Mouse (Mus musculus) lung, embryonic 14.5 days (tissue): ENCODE measurements around the gene Irs3. TPM values are rescaled to one million over a fixed set of nuclear protein-coding genes. Genes with fewer than 3 reads are reported as not detected.

Experiments
- ATAC-seq: fragments of 200-750 bp; cut with Nextera tagmentation; 2 replicates; pipeline ENCODE4 v1.8.0; 2017; ENCODE audit warnings: mild to moderate bottlenecking, moderate TSS enrichment, moderate library complexity; ENCODE audit not compliant: insufficient read depth
- DNase-seq: peaks from one replicate; pipeline ENCODE4 v3.0.0-alpha.2; 2015
- H3K27ac ChIP-seq: fragments of 300-500 bp; sonication (generic); 2 replicates; pipeline ENCODE4 v1.5.1; 2014; ENCODE audit warnings: low read depth, mild to moderate bottlenecking, moderate library complexity
- H3K27me3 ChIP-seq: fragments of 300-500 bp; sonication (generic); 2 replicates; pipeline ENCODE4 v1.6.1; 2014; ENCODE audit warnings: low read length, control low read depth; ENCODE audit not compliant: insufficient read depth
- H3K36me3 ChIP-seq: fragments of 300-500 bp; sonication (generic); 2 replicates; pipeline ENCODE4 v1.6.1; 2014; ENCODE audit warnings: control low read depth; ENCODE audit not compliant: insufficient read depth
- H3K4me1 ChIP-seq: fragments of 300-500 bp; sonication (generic); 2 replicates; pipeline ENCODE4 v1.6.1; 2014; ENCODE audit warnings: antibody characterized with exemption, control low read depth; ENCODE audit not compliant: insufficient read depth
- H3K4me2 ChIP-seq: fragments of 300-500 bp; sonication (generic); 2 replicates; pipeline ENCODE4 v1.6.1; 2014; ENCODE audit warnings: mild to moderate bottlenecking
- H3K4me3 ChIP-seq: fragments of 300-500 bp; sonication (generic); 2 replicates; pipeline ENCODE4 v1.5.1; 2014; ENCODE audit warnings: low read depth, low read length
- H3K9ac ChIP-seq: fragments of 300-500 bp; sonication (generic); 2 replicates; pipeline ENCODE4 v1.6.1; 2014
- H3K9me3 ChIP-seq: fragments of 300-500 bp; sonication (generic); 2 replicates; pipeline ENCODE4 v1.6.1; 2016; ENCODE audit warnings: low read depth, low read length, control low read depth
- CTCF ChIP-seq: IDR thresholded peaks from 2 replicates; pipeline ENCODE4 v1.5.1; 2016; ENCODE audit warnings: antibody characterized with exemption, low read depth
- WGBS: fragments of 180-500 bp; shearing (Covaris S2); extraction: QIAGEN DNeasy Blood & Tissue Kit; methylation state at CpG from one replicate; pipeline ENCODE4 v1.1.7; 2014; 5-methylcytosine and 5-hydroxymethylcytosine counted together
- polyA plus RNA-seq: library from polyadenylated mRNA; unstranded; fragments of >200 nt; fragmentation: Nextera tagmentation; extraction: Ambion mirVana; gene quantifications from 2 replicates; pipeline ENCODE4 v1.2.1, GENCODE M21; 2014

The Irs3 gene
- polyA plus RNA-seq = 0.08 TPM in 1 of 2 replicates, not detected in the other

DNA sequence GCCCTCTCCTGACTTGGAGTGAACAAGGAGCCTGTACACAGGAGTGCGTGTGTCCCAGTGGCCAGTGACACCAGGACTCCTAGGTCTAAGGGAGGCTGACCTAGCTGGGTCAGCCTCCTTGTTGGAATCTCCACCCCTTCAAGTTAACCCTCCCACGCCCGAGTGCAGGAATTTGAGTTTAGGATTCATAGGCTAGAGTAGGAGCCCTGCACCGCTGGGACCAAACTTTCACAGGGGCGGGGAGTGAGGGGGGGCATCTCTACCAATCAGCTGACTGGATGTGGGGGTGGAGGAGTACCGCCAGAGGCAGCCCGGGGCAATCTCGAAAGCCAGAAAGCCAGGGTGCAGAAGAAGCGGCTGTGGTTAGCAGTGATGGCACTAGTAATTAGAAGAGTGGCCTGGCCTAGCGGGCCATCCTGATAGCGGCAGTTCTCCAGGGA lies at the start of gene Irs3:
Gene Irs3 (minus strand): TSS at position 63 of the 440 bp plus-strand sequence.
- no peak for ATAC-seq
- Histone ChIP-seq H3K4me2 (peak within 1 kb of the TSS; percentile 56), H3K9ac (peak within 1 kb of the TSS; percentile 23; the same call in 1 of the 2 replicates), H3K9me3 (no peaks in the 10 kb centered on the region), H3K4me3 (peak within 1 kb of the TSS; percentile 26), H3K27ac (no peak within 1 kb of the TSS), H3K4me1 (peaks cover 5% of the 10 kb centered on the region; the same call in 1 of the 2 replicates), H3K27me3 (peaks cover 24% of the 10 kb centered on the region), H3K36me3 (peaks cover 25% of the 10 kb centered on the region)
- no peak for TF ChIP-seq CTCF
- no peak for DNase-seq
- WGBS = 22% methylated on average over 11 of the region's 11 CpGs

DNA sequence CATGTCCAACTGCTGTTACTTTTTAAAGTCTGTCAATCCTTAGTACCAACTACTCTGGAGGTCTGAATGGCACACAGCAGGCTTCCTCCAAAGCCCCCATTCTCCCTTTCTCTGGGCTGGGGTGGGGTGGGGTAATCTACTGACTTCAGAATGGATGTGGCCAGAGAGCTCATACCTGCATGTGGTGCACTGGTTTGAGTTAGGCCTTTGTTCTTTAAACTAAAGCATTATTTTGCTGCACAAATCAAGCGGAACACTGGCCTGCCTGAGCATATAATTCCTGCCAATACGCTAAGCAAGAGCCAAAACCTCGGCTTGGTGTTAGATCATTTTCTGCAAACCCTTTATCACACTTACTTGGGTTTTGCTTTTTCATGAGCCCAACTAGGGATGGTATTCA lies 49.3 kb upstream of the Irs3 start:
- ATAC-seq (no peak), DNase-seq (no peak)
- no peak overlapping the region for H3K4me3 ChIP-seq
- H3K27me3 ChIP-seq = no peaks in the 10 kb centered on the region
- H3K27ac ChIP-seq = no peak overlapping the region
- no peak overlapping the region for H3K9ac ChIP-seq
- 85% methylated on average over 3 of the region's 3 CpGs for WGBS
- no peaks in the 10 kb centered on the region for H3K36me3 ChIP-seq
- H3K4me1 ChIP-seq = no peaks in the 10 kb centered on the region
- TF ChIP-seq CTCF = no peak
- no peaks in the 10 kb centered on the region for H3K9me3 ChIP-seq
- no peak overlapping the region for H3K4me2 ChIP-seq

GRCm38 (mm10) chr5:137691881-137692280 lies 46.4 kb upstream of the Irs3 start:
- TF ChIP-seq CTCF = no peak
- no peak overlapping the region for H3K4me3 ChIP-seq
- no peaks in the 10 kb centered on the region for H3K27me3 ChIP-seq
- H3K27ac ChIP-seq = no peak overlapping the region
- no peaks in the 10 kb centered on the region for H3K36me3 ChIP-seq
- no peak overlapping the region for H3K4me2 ChIP-seq
- WGBS = 55% methylated on average over 1 of the region's 1 CpGs
- H3K9me3 ChIP-seq = no peaks in the 10 kb centered on the region
- H3K4me1 ChIP-seq = no peaks in the 10 kb centered on the region
- ATAC-seq (no peak), DNase-seq (no peak)
- no peak overlapping the region for H3K9ac ChIP-seq

- Histone ChIP-seq H3K4me1 (no peaks in the 10 kb centered on the region), H3K9ac (no peak overlapping the region), H3K36me3 (no peaks in the 10 kb centered on the region), H3K27ac (no peak overlapping the region), H3K4me3 (no peak overlapping the region), H3K9me3 (no peaks in the 10 kb centered on the region), H3K27me3 (no peaks in the 10 kb centered on the region), H3K4me2 (no peak overlapping the region)
- ATAC-seq (no peak), DNase-seq (no peak)
- WGBS = 47% methylated on average over 9 of the region's 9 CpGs
- no peak for TF ChIP-seq CTCF
These were observed 45.0 kb upstream of the Irs3 start for GRCm38 (mm10) chr5:137690531-137690930.

- Histone ChIP-seq H3K4me2 (no peak overlapping the region), H3K4me1 (no peaks in the 10 kb centered on the region), H3K36me3 (no peaks in the 10 kb centered on the region), H3K9ac (no peak overlapping the region), H3K9me3 (no peaks in the 10 kb centered on the region), H3K27me3 (no peaks in the 10 kb centered on the region), H3K4me3 (no peak overlapping the region), H3K27ac (no peak overlapping the region)
- DNase-seq (no peak), ATAC-seq (no peak)
- no peak for TF ChIP-seq CTCF
- WGBS = 65% methylated on average over 3 of the region's 3 CpGs
These were observed 44.5 kb upstream of the Irs3 start for GRCm38 (mm10) chr5:137689974-137690373.

DNA sequence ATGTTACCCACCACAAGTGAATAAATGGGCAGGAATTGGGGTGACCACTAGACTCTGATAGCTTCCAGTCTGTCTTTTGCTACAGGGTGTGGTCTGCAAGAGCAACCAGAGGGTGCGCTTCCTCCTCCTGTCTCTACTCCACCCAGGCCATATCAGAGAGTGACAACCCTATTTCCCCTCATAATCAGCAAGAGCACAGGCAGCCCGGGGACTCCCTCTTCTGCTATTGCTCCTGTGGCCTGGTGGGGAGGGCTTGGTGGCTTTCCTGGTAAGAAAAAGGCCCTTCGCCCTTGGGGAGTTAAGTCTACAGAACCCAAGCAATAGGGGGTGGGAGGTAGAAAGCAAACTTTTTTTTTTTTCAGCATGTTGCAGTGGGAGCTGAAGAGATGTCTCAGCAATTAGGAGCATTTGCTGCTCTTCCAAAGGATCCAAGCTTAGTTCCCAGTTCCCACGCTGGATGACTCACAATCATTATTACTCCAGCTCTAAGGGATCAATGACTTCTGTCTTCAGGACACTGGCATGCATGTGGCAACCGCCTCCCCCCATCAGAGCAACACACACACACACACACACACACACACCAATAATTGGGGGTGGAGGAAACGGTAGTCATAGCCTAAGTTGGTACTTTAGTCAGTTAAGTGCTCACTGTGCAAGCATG lies 40.7 kb upstream of the Irs3 start:
- no peaks in the 10 kb centered on the region for H3K27me3 ChIP-seq
- H3K27ac ChIP-seq = peak overlapping the region; percentile 50; the same call in 1 of the 2 replicates
- DNase-seq = no peak
- H3K4me2 ChIP-seq = no peak overlapping the region
- no peak for ATAC-seq
- H3K9ac ChIP-seq = no peak overlapping the region
- TF ChIP-seq CTCF = no peak
- 81% methylated on average over 6 of the region's 6 CpGs for WGBS
- H3K4me1 ChIP-seq = peaks cover 7% of the 10 kb centered on the region; the same call in 1 of the 2 replicates
- H3K9me3 ChIP-seq = no peaks in the 10 kb centered on the region
- H3K4me3 ChIP-seq = no peak overlapping the region
- no peaks in the 10 kb centered on the region for H3K36me3 ChIP-seq

GRCm38 (mm10) chr5:137685653-137686052 lies 40.1 kb upstream of the Irs3 start:
- no peaks in the 10 kb centered on the region for H3K27me3 ChIP-seq
- no peak overlapping the region for H3K4me3 ChIP-seq
- no peak for DNase-seq
- no peak overlapping the region for H3K4me2 ChIP-seq
- no peak for ATAC-seq
- no peak overlapping the region for H3K9ac ChIP-seq
- H3K27ac ChIP-seq = no peak overlapping the region; the same call in 1 of the 2 replicates
- H3K9me3 ChIP-seq = no peaks in the 10 kb centered on the region
- WGBS = 93% methylated on average over 3 of the region's 3 CpGs
- H3K36me3 ChIP-seq = no peaks in the 10 kb centered on the region
- H3K4me1 ChIP-seq = peaks cover 7% of the 10 kb centered on the region; the same call in 1 of the 2 replicates
- TF ChIP-seq CTCF = no peak
